Mouse (Mus musculus) urinary bladder, adult 2 months (tissue): ENCODE measurements around the gene 4930513O06Rik. TPM values are rescaled to one million over a fixed set of nuclear protein-coding genes. Genes with fewer than 3 reads are reported as not detected.

ENCODE experiments used
- DNase-seq: peaks from one replicate; pipeline ENCODE4 v3.0.0; 2022; ENCODE audit warnings: low spot score
- polyA plus RNA-seq: library from polyadenylated mRNA; depleted of rRNA; stranded (reverse); fragments of >200 nt; gene quantifications from 2 replicates; pipeline ENCODE4 v1.2.3, GENCODE M21; 2012; rRNA removed

4930513O06Rik gene
- polyA plus RNA-seq: not detected in 2 replicates

- no peak for DNase-seq
These were observed at the start of gene 4930513O06Rik for GRCm38 (mm10) chrX:139085943-139086342. 4930513O06Rik (plus strand) TSS chrX:139086243.

- no peak for DNase-seq
These were observed 48.4 kb upstream of the 4930513O06Rik start for GRCm38 (mm10) chrX:139037666-139038065.

GRCm38 (mm10) chrX:139039314-139039713 is 46.7 kb upstream of the 4930513O06Rik start:
- DNase-seq: no peak

- DNase-seq: no peak
These were observed 44.9 kb upstream of the 4930513O06Rik start for GRCm38 (mm10) chrX:139041148-139041547.

GRCm38 (mm10) chrX:139051976-139052375 is 34.1 kb upstream of the 4930513O06Rik start:
- no peak for DNase-seq

- no peak for DNase-seq
These were observed 32.9 kb upstream of the 4930513O06Rik start for GRCm38 (mm10) chrX:139053149-139053548.

- no peak for DNase-seq
These were observed 22.0 kb upstream of the 4930513O06Rik start for GRCm38 (mm10) chrX:139064078-139064477.

- no peak for DNase-seq
These were observed 7.5 kb upstream of the 4930513O06Rik start for GRCm38 (mm10) chrX:139078493-139078892.

- no peak for DNase-seq
These were observed 966 bp upstream of the 4930513O06Rik start, which contains the start of gene Serpina7 for GRCm38 (mm10) chrX:139085077-139085476. Serpina7 (minus strand) TSS chrX:139085236.

- DNase-seq: no peak
These were observed 11.2 kb downstream of the 4930513O06Rik start for GRCm38 (mm10) chrX:139097197-139097596.

GRCm38 (mm10) chrX:139134031-139134430 is 48.0 kb downstream of the 4930513O06Rik start:
- no peak for DNase-seq

Other genes with a start within 250 kb of the 4930513O06Rik start
- gene Nrk, start 171.8 kb upstream of the 4930513O06Rik start, polyA plus RNA-seq: 0.21 and 0.22 TPM in 2 replicates
- 0.06 TPM in 1 of 2 replicates, not detected in the other for gene Serpina7, start 1.0 kb upstream of the 4930513O06Rik start, polyA plus RNA-seq
- not detected in 2 replicates for gene 4933428M09Rik, start 93.0 kb downstream of the 4930513O06Rik start, polyA plus RNA-seq
- gene Mum1l1, start 123.8 kb downstream of the 4930513O06Rik start, polyA plus RNA-seq: 5.6 and 5.7 TPM in 2 replicates
- 0.06 TPM in 1 of 2 replicates, not detected in the other for gene Trap1a, start 247.4 kb downstream of the 4930513O06Rik start, polyA plus RNA-seq